Mouse (Mus musculus): ENCODE results near the gene Slc12a4. TPM values are rescaled to one million over a fixed set of nuclear protein-coding genes. Genes with fewer than 3 reads are reported as not detected.

Gene Slc12a4
- polyA plus RNA-seq, 1 experiment from 2014 or later = 6.8 TPM

GRCm38 (mm10) chr8:105897801-105898480 lies 68.0 kb downstream of the Slc12a4 start:
- Histone ChIP-seq H3K4me2 (replicated peaks; ENCODE audit: low read depth) (no peak overlapping the region), H3K9me3 (ENCODE audit: control insufficient read depth) (no peaks in the 10 kb centered on the region), H3K27ac (ENCODE audit: low read depth, low read length) (no peak overlapping the region), H3K9ac (ENCODE audit: low read depth, low read length) (no peak overlapping the region), H3K4me3 (ENCODE audit: low read depth, low read length) (no peak overlapping the region), H3K36me3 (ENCODE audit: control insufficient read depth, insufficient read depth) (peaks cover 1% of the 10 kb centered on the region; the same call in 1 of the 2 replicates), H3K27me3 (replicated peaks; ENCODE audit: control insufficient read depth, insufficient read depth, low read length) (no peaks in the 10 kb centered on the region), H3K4me1 (replicated peaks; ENCODE audit: control insufficient read depth, insufficient read depth, low read length) (no peaks in the 10 kb centered on the region)
- no peak for TF ChIP-seq CTCF (IDR thresholded peaks at IDR 0.05; ENCODE audit: low read depth)
- 68% methylated on average over 9 of the region's 9 CpGs for WGBS
- ATAC-seq = no peak

Small RNA genes lying within 50 kb of the gene (microRNA-seq; reads per million reads assigned to microRNA genes)
- not detected for gene Mir7074

Other genes starting within 250 kb of the Slc12a4 start
- gene Gfod2, start 207.4 kb downstream of the Slc12a4 start, polyA plus RNA-seq (2015; fragmentation: Nextera tagmentation; extraction: Ambion mirVana) = 4.0 and 4.4 TPM in 2 replicates
- 4.1 and 4.6 TPM in 2 replicates for gene Ranbp10, start 138.7 kb downstream of the Slc12a4 start, polyA plus RNA-seq (2015; fragmentation: Nextera tagmentation; extraction: Ambion mirVana)
- not detected in 2 replicates for gene Tsnaxip1, start 138.4 kb downstream of the Slc12a4 start, polyA plus RNA-seq (2015; fragmentation: Nextera tagmentation; extraction: Ambion mirVana)
- gene Cenpt, start 112.8 kb downstream of the Slc12a4 start, polyA plus RNA-seq (2015; fragmentation: Nextera tagmentation; extraction: Ambion mirVana) = 8.5 and 9.3 TPM in 2 replicates
- 28.3 and 29.2 TPM in 2 replicates for gene Thap11, start 111.0 kb downstream of the Slc12a4 start, polyA plus RNA-seq (2015; fragmentation: Nextera tagmentation; extraction: Ambion mirVana)
- 87.7 and 97.3 TPM in 2 replicates for gene Nutf2, start 105.5 kb downstream of the Slc12a4 start, polyA plus RNA-seq (2015; fragmentation: Nextera tagmentation; extraction: Ambion mirVana)
- 9.8 and 11.5 TPM in 2 replicates for gene Edc4, start 85.2 kb downstream of the Slc12a4 start, polyA plus RNA-seq (2015; fragmentation: Nextera tagmentation; extraction: Ambion mirVana)
- gene Nrn1l, start 72.5 kb downstream of the Slc12a4 start, polyA plus RNA-seq (2015; fragmentation: Nextera tagmentation; extraction: Ambion mirVana) = 0.35 TPM in 1 of 2 replicates, not detected in the other
- 11.0 and 12.5 TPM in 2 replicates for gene Pskh1, start 65.7 kb downstream of the Slc12a4 start, polyA plus RNA-seq (2015; fragmentation: Nextera tagmentation; extraction: Ambion mirVana)
- 0.63 and 1.4 TPM in 2 replicates for gene Ctrl, start 32.2 kb downstream of the Slc12a4 start, polyA plus RNA-seq (2015; fragmentation: Nextera tagmentation; extraction: Ambion mirVana)
- gene Psmb10, start 27.7 kb downstream of the Slc12a4 start, polyA plus RNA-seq (2015; fragmentation: Nextera tagmentation; extraction: Ambion mirVana) = 186 and 204 TPM in 2 replicates
- gene Lcat, start 22.7 kb downstream of the Slc12a4 start, polyA plus RNA-seq (2015; fragmentation: Nextera tagmentation; extraction: Ambion mirVana) = 0.20 and 0.37 TPM in 2 replicates
- gene Dpep3, start 13.3 kb upstream of the Slc12a4 start, polyA plus RNA-seq (2015; fragmentation: Nextera tagmentation; extraction: Ambion mirVana) = not detected in 2 replicates
- gene Dus2, start 25.2 kb upstream of the Slc12a4 start, polyA plus RNA-seq (2015; fragmentation: Nextera tagmentation; extraction: Ambion mirVana) = 7.6 and 8.3 TPM in 2 replicates
- not detected in 2 replicates for gene Dpep2nb, start 39.9 kb upstream of the Slc12a4 start, polyA plus RNA-seq (2015; fragmentation: Nextera tagmentation; extraction: Ambion mirVana)
- 7.5 and 8.5 TPM in 2 replicates for gene Ddx28, start 45.8 kb upstream of the Slc12a4 start, polyA plus RNA-seq (2015; fragmentation: Nextera tagmentation; extraction: Ambion mirVana)
- gene Nfatc3, start 92.7 kb upstream of the Slc12a4 start, polyA plus RNA-seq (2015; fragmentation: Nextera tagmentation; extraction: Ambion mirVana) = 3.1 and 4.1 TPM in 2 replicates
- 9.2 and 11.0 TPM in 2 replicates for gene Esrp2, start 170.9 kb upstream of the Slc12a4 start, polyA plus RNA-seq (2015; fragmentation: Nextera tagmentation; extraction: Ambion mirVana)
- 7.4 and 7.9 TPM in 2 replicates for gene Pla2g15, start 184.3 kb upstream of the Slc12a4 start, polyA plus RNA-seq (2015; fragmentation: Nextera tagmentation; extraction: Ambion mirVana)
- 18.0 and 18.4 TPM in 2 replicates for gene Slc7a6, start 202.8 kb upstream of the Slc12a4 start, polyA plus RNA-seq (2015; fragmentation: Nextera tagmentation; extraction: Ambion mirVana)
- gene Slc7a6os, start 244.8 kb upstream of the Slc12a4 start, polyA plus RNA-seq (2015; fragmentation: Nextera tagmentation; extraction: Ambion mirVana) = 17.0 and 21.0 TPM in 2 replicates
- gene Prmt7, start 244.8 kb upstream of the Slc12a4 start, polyA plus RNA-seq (2015; fragmentation: Nextera tagmentation; extraction: Ambion mirVana) = 11.7 and 12.2 TPM in 2 replicates